Mouse (Mus musculus): ENCODE data around the gene Tnfsf13. TPM values are rescaled to one million over a fixed set of nuclear protein-coding genes. Genes with fewer than 3 reads are reported as not detected.
"Not testable (repeated sequence)": the region's sequence is repeated elsewhere in the genome, so short reads cannot be mapped to it uniquely, and the experiment has no call there.

Gene Tnfsf13
- 6.1 and 7.5 TPM in 2 replicates for polyA plus RNA-seq (2012; rRNA removed)

DNA sequence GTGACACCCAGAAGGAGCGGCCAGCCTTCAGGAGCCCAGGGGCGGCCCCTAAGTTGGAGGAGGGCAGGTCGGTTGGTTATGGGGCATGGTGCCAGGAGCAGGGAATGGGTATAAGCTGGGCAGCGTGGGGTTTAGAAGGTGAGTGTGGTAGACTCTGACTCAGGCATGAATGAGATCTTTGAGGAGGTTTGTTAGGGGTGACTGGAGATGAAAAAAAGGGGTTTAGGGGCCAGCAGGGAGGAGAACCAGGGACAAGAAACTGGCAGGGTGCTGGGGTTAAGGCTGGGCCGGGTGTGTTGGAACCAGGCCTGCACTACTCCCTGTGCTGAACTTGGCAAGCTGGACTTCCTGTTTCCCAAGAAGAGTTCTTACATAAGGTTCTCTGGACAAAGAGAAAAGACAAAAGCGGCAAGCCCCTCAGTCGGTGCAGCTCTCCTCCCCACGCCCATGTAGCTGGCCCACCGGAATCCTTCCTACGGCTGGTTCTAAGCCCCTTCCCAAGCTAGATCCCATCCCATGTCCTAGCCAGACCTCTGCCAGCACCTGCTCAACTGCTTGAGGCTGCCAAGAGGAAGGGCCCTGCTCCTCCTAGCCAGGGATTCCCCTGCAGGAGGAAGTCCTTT, at the start of gene Tnfsf13:
TSS of gene Tnfsf13 (minus strand) at position 259 of the 623 bp plus-strand sequence.
- Histone ChIP-seq H3K27ac (ENCODE audit: insufficient read depth, low read length) (peak within 1 kb of the TSS; percentile 89), H3K4me1 (ENCODE audit: control insufficient read depth, insufficient read depth, low read length) (no peaks in the 10 kb centered on the region; the same call in 1 of the 2 replicates), H3K4me3 (ENCODE audit: insufficient read depth, low read length) (no peak within 1 kb of the TSS)
- TF ChIP-seq POLR2A (IDR thresholded peaks at IDR 0.05; ENCODE audit: extremely low read depth, insufficient read depth, low read length), result 0 out of 2 replicates have a peak, but pooled peaks have one; percentile 31
- TF ChIP-seq CTCF (IDR thresholded peaks at IDR 0.05; ENCODE audit: extremely low read depth, insufficient read depth, low read length), result no peak

DNA sequence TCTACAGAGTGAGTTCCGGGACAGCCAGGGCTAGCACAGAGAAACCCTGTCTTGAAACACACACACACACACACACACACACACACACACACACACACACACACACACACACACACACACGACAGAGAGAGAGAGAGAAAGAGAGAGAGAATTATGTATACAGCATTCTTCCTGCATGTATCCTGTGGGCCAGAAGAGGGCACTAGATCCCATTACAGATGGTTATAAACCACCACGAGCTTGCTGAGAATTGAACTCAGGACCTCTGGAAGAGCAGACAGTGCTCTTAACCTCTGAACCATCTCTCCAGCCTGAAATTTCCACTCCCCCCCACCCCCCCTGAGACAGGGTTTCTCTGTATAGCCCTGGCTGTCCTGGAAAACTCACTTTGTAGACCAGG, 45.8 kb upstream of the Tnfsf13 start:
- H3K4me1 ChIP-seq (ENCODE audit: control insufficient read depth, insufficient read depth, low read length); H3K27ac ChIP-seq (ENCODE audit: insufficient read depth, low read length); H3K4me3 ChIP-seq (ENCODE audit: insufficient read depth, low read length): not testable (repeated sequence)

- Histone ChIP-seq H3K4me1 (ENCODE audit: control insufficient read depth, insufficient read depth, low read length) (no peaks in the 10 kb centered on the region), H3K4me3 (ENCODE audit: insufficient read depth, low read length) (no peak overlapping the region), H3K27ac (ENCODE audit: insufficient read depth, low read length) (no peak overlapping the region)
- TF ChIP-seq CTCF (IDR thresholded peaks at IDR 0.05; ENCODE audit: extremely low read depth, insufficient read depth, low read length) (peak; percentile 35), POLR2A (IDR thresholded peaks at IDR 0.05; ENCODE audit: extremely low read depth, insufficient read depth, low read length) (no peak)
Measured at GRCm38 (mm10) chr11:69729063-69729462, 43.5 kb upstream of the Tnfsf13 start.

DNA sequence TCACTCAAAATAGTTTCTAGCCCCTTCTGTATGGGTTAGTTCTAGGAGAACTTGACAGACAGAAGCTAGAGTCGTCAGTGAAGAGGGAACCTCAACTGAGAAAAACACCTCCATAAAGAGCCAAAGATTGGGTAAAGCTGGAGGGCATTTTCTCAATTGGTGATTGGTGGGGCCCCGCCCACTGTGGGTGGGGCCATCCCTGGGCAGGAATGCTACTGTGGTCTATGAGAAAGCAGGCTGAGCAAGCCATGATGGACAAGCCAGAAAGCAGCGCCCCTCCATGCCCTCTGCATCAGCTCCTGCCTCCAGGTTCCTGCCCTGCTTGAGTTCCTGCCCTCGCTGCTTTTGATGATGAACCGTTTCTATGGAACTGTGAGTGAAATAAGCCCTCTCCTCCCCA, 40.4 kb upstream of the Tnfsf13 start:
- Histone ChIP-seq H3K27ac (ENCODE audit: insufficient read depth, low read length) (no peak overlapping the region), H3K4me3 (ENCODE audit: insufficient read depth, low read length) (no peak overlapping the region), H3K4me1 (ENCODE audit: control insufficient read depth, insufficient read depth, low read length) (no peaks in the 10 kb centered on the region)
- TF ChIP-seq POLR2A (IDR thresholded peaks at IDR 0.05; ENCODE audit: extremely low read depth, insufficient read depth, low read length) (no peak), CTCF (IDR thresholded peaks at IDR 0.05; ENCODE audit: extremely low read depth, insufficient read depth, low read length) (no peak)

DNA sequence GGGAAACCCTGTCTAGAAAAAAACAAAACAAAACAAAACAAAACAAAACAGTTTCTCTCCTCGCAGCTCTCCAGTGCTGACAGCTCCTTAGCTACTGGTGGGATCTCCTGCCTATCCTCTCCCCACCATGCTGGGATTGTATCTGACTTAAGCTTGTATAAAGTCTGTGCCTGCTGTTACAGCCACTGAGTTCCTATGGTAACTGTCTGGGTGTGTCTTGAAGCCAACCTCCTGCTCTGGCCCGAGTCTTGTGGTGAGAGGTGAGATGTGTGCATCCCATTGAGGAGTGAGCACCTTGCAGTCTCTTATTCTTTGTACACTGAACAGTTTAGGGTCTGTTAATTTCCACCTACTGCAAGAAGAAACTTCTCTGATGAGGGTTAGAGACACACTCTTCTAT, 37.5 kb upstream of the Tnfsf13 start:
- no peak overlapping the region for H3K4me3 ChIP-seq (ENCODE audit: insufficient read depth, low read length)

DNA sequence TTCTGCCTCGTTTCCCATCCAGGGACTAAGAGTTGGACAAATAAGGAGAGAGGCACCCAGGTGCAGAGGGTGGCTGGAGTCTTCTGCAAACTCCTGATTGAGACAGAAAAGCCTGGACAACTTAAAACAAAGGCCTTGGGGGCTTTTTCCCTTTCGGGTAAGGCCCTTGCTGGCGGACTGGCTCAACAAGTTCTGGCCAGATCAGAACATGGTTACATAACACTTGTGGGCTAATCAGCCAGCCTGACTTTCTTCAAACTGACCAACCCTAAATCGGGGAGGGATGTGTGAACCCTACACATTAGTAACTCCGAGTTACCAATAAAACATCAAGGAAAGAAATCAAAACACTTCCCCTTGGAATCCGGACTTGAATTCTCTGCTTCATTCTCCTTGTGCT, 35.3 kb upstream of the Tnfsf13 start:
- TF ChIP-seq CTCF (IDR thresholded peaks at IDR 0.05; ENCODE audit: extremely low read depth, insufficient read depth, low read length), result no peak
- no peak for TF ChIP-seq POLR2A (IDR thresholded peaks at IDR 0.05; ENCODE audit: extremely low read depth, insufficient read depth, low read length)
- H3K4me3 ChIP-seq (ENCODE audit: insufficient read depth, low read length), result no peak overlapping the region
- H3K27ac ChIP-seq (ENCODE audit: insufficient read depth, low read length), result no peak overlapping the region
- peaks cover 2% of the 10 kb centered on the region; the same call in 1 of the 2 replicates for H3K4me1 ChIP-seq (ENCODE audit: control insufficient read depth, insufficient read depth, low read length)

More for the DNA sequence above, 37.5 kb upstream of the Tnfsf13 start:
- TF ChIP-seq CTCF (IDR thresholded peaks at IDR 0.05; ENCODE audit: extremely low read depth, insufficient read depth, low read length) (no peak), POLR2A (IDR thresholded peaks at IDR 0.05; ENCODE audit: extremely low read depth, insufficient read depth, low read length) (no peak)
- no peaks in the 10 kb centered on the region for H3K4me1 ChIP-seq (ENCODE audit: control insufficient read depth, insufficient read depth, low read length)
- no peak overlapping the region for H3K27ac ChIP-seq (ENCODE audit: insufficient read depth, low read length)

- peaks cover 2% of the 10 kb centered on the region; the same call in 1 of the 2 replicates for H3K4me1 ChIP-seq (ENCODE audit: control insufficient read depth, insufficient read depth, low read length)
Measured at GRCm38 (mm10) chr11:69719423-69719822, 33.8 kb upstream of the Tnfsf13 start.

GRCm38 (mm10) chr11:69718661-69719060, 33.1 kb upstream of the Tnfsf13 start:
- no peak overlapping the region for H3K27ac ChIP-seq (ENCODE audit: insufficient read depth, low read length)
- TF ChIP-seq CTCF (IDR thresholded peaks at IDR 0.05; ENCODE audit: extremely low read depth, insufficient read depth, low read length) (no peak), POLR2A (IDR thresholded peaks at IDR 0.05; ENCODE audit: extremely low read depth, insufficient read depth, low read length) (no peak)
- no peak overlapping the region for H3K4me3 ChIP-seq (ENCODE audit: insufficient read depth, low read length)
- peaks cover 2% of the 10 kb centered on the region; the same call in 1 of the 2 replicates for H3K4me1 ChIP-seq (ENCODE audit: control insufficient read depth, insufficient read depth, low read length)

More at GRCm38 (mm10) chr11:69719423-69719822, 33.8 kb upstream of the Tnfsf13 start:
- Histone ChIP-seq H3K27ac (ENCODE audit: insufficient read depth, low read length) (no peak overlapping the region), H3K4me3 (ENCODE audit: insufficient read depth, low read length) (no peak overlapping the region)
- TF ChIP-seq POLR2A (IDR thresholded peaks at IDR 0.05; ENCODE audit: extremely low read depth, insufficient read depth, low read length) (no peak), CTCF (IDR thresholded peaks at IDR 0.05; ENCODE audit: extremely low read depth, insufficient read depth, low read length) (no peak)

GRCm38 (mm10) chr11:69716953-69717352, 31.4 kb upstream of the Tnfsf13 start:
- H3K27ac ChIP-seq (ENCODE audit: insufficient read depth, low read length), result no peak overlapping the region

DNA sequence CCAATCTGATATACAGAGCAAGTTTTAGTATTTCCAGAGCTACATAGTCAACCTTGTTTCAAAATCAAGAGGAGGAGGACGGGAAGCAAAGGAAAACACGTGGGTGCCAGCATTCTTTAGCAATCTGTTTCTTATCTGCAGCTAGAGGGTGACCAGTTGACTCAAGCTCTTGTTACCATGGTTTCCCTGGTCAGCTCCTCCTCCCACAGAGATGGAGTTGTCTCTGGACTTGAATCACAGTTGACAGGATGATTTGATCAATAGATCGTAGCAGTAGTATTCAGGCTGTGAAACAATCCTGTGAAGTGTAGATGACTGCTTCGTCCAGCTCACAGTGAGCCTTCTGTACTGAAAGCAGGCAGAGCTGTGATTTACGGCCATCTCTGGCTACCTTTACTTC, 30.3 kb upstream of the Tnfsf13 start:
- Histone ChIP-seq H3K4me1 (ENCODE audit: control insufficient read depth, insufficient read depth, low read length) (peaks cover 2% of the 10 kb centered on the region; the same call in 1 of the 2 replicates), H3K27ac (ENCODE audit: insufficient read depth, low read length) (no peak overlapping the region), H3K4me3 (ENCODE audit: insufficient read depth, low read length) (no peak overlapping the region)
- no peak for TF ChIP-seq POLR2A (IDR thresholded peaks at IDR 0.05; ENCODE audit: extremely low read depth, insufficient read depth, low read length)
- TF ChIP-seq CTCF (IDR thresholded peaks at IDR 0.05; ENCODE audit: extremely low read depth, insufficient read depth, low read length), result no peak

More at GRCm38 (mm10) chr11:69716953-69717352, 31.4 kb upstream of the Tnfsf13 start:
- Histone ChIP-seq H3K4me1 (ENCODE audit: control insufficient read depth, insufficient read depth, low read length) (peaks cover 2% of the 10 kb centered on the region; the same call in 1 of the 2 replicates), H3K4me3 (ENCODE audit: insufficient read depth, low read length) (no peak overlapping the region)
- no peak for TF ChIP-seq POLR2A (IDR thresholded peaks at IDR 0.05; ENCODE audit: extremely low read depth, insufficient read depth, low read length)
- TF ChIP-seq CTCF (IDR thresholded peaks at IDR 0.05; ENCODE audit: extremely low read depth, insufficient read depth, low read length), result no peak
